Mouse (Mus musculus): Measurements from ENCODE around the gene Gns.

- TF ChIP-seq CTCF (conservative IDR thresholded peaks at IDR 0.05; ENCODE audit: insufficient read depth, insufficient read length, low read depth, low read length) (no peak), POLR2A (IDR thresholded peaks at IDR 0.05; ENCODE audit: low read depth, low read length) (no peak)
Measured at GRCm38 (mm10) chr10:121403104-121403503, 38.2 kb downstream of the Gns start.
